Mouse (Mus musculus) naive thymus-derived CD4-positive, alpha-beta T cell, adult 5 months (primary cell): Measurements from ENCODE around the gene Eif2s2. TPM values are rescaled to one million over a fixed set of nuclear protein-coding genes. Genes with fewer than 3 reads are reported as not detected.

Source experiments
- polyA plus RNA-seq: library from polyadenylated mRNA; unstranded; fragments of 100-300 nt; shearing (Covaris generic); gene quantifications from one replicate; pipeline ENCODE4 v1.2.1, GENCODE M21; 2017

Eif2s2 gene
- polyA plus RNA-seq = 62.3 TPM

DNA sequence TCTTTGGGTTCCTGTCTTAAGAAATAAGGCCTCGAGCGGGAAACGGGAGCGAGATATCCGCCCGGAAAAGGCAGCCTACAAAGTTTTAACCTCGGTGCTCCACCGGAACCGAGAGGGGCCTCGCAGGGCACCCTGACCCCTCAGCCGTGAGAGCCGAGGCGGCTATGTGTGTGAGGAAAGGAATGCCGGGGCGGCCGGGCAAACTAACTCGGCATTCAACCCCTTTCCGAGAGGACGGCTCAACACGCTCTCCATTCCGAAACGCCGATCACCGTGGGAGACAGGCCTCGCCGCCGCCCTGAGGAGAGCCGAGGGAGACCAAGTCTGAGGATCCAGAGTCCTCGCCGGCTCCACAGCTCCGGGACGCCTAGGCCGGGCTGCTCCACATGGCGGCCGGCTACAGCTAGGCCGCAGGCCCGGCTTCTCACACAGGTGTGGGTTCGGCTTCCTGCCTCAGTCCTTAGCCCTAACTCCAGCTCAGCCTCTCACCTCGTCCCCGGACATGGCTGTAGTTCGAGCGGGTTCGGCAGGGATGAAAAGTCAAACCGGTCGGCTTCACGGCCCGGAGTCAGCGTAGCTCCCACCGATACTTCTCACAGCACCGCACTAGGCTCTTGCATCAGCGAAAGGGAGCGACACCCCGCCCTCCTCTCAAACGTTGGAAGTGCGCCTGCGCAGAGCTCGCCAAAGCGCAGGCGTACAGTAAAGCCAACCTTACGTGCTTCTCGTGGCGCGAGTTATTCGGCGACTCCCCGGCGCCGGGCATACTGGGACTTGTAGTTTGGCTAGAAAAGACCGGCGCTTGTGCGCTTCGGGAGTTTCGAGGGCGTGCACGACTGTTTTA, at the start of gene Eif2s2:
Eif2s2 (minus strand) TSS at position 735 of the 844 bp plus-strand sequence.

Other genes with a start within 250 kb of the Eif2s2 start
- gene Chmp4b, start 241.2 kb downstream of the Eif2s2 start, polyA plus RNA-seq = 24.5 TPM
- not detected for gene Gm14214, start 122.9 kb downstream of the Eif2s2 start, polyA plus RNA-seq
- gene Raly, start 101.8 kb downstream of the Eif2s2 start, polyA plus RNA-seq = 170 TPM
- gene a, start 101.5 kb downstream of the Eif2s2 start, polyA plus RNA-seq = not detected
- gene Gm14226, start 125.3 kb upstream of the Eif2s2 start, polyA plus RNA-seq = not detected
- 36.2 TPM for gene Ahcy, start 181.6 kb upstream of the Eif2s2 start, polyA plus RNA-seq
- gene Itch, start 240.6 kb upstream of the Eif2s2 start, polyA plus RNA-seq = 122 TPM